Mouse (Mus musculus): ENCODE measurements around the gene Tfrc. TPM values are rescaled to one million over a fixed set of nuclear protein-coding genes. Genes with fewer than 3 reads are reported as not detected.

The Tfrc gene
- total and polyA plus RNA-seq, 3 experiments, result 190 to 840 (median 358) TPM

- TF ChIP-seq SIN3A (IDR thresholded peaks at IDR 0.05; ENCODE audit: low read length), result no peak
- TF ChIP-seq RCOR1 (conservative IDR thresholded peaks at IDR 0.05; ENCODE audit: low read depth, low read length), result no peak
- no peak for TF ChIP-seq ZMIZ1 (IDR thresholded peaks at IDR 0.05; ENCODE audit: low read depth, low read length)
- TF ChIP-seq MAZ (IDR thresholded peaks at IDR 0.05; ENCODE audit: low read depth, low read length), result no peak
- TF ChIP-seq E2F4 (IDR thresholded peaks at IDR 0.05; ENCODE audit: insufficient replicate concordance, low read depth, low read length), result no peak
- no peak for TF ChIP-seq BHLHE40 (IDR thresholded peaks at IDR 0.05; ENCODE audit: low read depth, low read length)
- no peak for TF ChIP-seq NRF1 (IDR thresholded peaks at IDR 0.05; ENCODE audit: low read depth, low read length)
- TF ChIP-seq TBP (conservative IDR thresholded peaks at IDR 0.05; ENCODE audit: low read depth, low read length), result no peak
- no peak for TF ChIP-seq CTCF (conservative IDR thresholded peaks at IDR 0.05 in 1 of 2, IDR thresholded peaks at IDR 0.05 in 1 of 2; ENCODE audit: low read depth in 2 of 2, low read length in 2 of 2)
- no peak for TF ChIP-seq KAT2A (IDR thresholded peaks at IDR 0.05; ENCODE audit: insufficient replicate concordance, low read length)
- TF ChIP-seq MAFK (IDR thresholded peaks at IDR 0.05; ENCODE audit: insufficient replicate concordance, low read length), result no peak
- TF ChIP-seq HCFC1 (IDR thresholded peaks at IDR 0.05; ENCODE audit: low read depth, low read length), result no peak
- Histone ChIP-seq H3K9me3 (replicated peaks; ENCODE audit: low read length) (no peaks in the 10 kb centered on the region), H3K27me3 (replicated peaks) (no peaks in the 10 kb centered on the region), H3K27ac (ENCODE audit: insufficient read depth, low read depth) (no peak overlapping the region), H3K4me3 (replicated peaks in 1 of 3; ENCODE audit: low read depth in 2 of 3, low read length in 2 of 3, poor library complexity in 1 of 3) (no peak overlapping the region), H3K9ac (ENCODE audit: insufficient read depth, low read depth) (no peak overlapping the region), H3K4me1 (ENCODE audit: control insufficient read depth in 1 of 2, insufficient read depth in 2 of 2) (peaks cover 0 to 11% of the 10 kb centered on the region in 2 experiments; a peak in 2 of 4 replicates), H3K4me2 (ENCODE audit: insufficient read depth, low read depth, poor library complexity, severe bottlenecking) (no peak overlapping the region), H3K79me2 (replicated peaks; ENCODE audit: control insufficient read depth, extremely low read depth, insufficient read depth, poor library complexity, severe bottlenecking) (no peaks in the 10 kb centered on the region), H3K36me3 (replicated peaks in 1 of 2; ENCODE audit: control insufficient read depth in 1 of 2, insufficient read depth in 1 of 2, low read length in 1 of 2) (no peaks in the 10 kb centered on the region)
- DNase-seq (ENCODE audit: extremely low read depth), result no peak
- in situ Hi-C loops (cut with MboI; ENCODE audit: low pct_ligation_motif_present, low pct_unique_long_range_greater_than_20kb, low sequenced_read_pairs) (loop anchor here (5.0 kb wide), 1 partner anchor 37 kb away; the partner anchor contains the start of gene Tfrc), dilution Hi-C loops (cut with MboI; ENCODE audit: extremely low pct_ligation_motif_present, extremely low pct_unique_long_range_greater_than_20kb, low sequenced_read_pairs) (no loop called here)
These were observed 38.7 kb upstream of the Tfrc start for GRCm38 (mm10) chr16:32570042-32570441.

GRCm38 (mm10) chr16:32572528-32572927 is 36.2 kb upstream of the Tfrc start:
- TF ChIP-seq EP300 (IDR thresholded peaks at IDR 0.05; ENCODE audit: low read length) (peak; percentile 21; the same call in 1 of the 2 replicates), MAX (IDR thresholded peaks at IDR 0.05; ENCODE audit: low read length) (no peak)

GRCm38 (mm10) chr16:32586482-32586881 is 22.2 kb upstream of the Tfrc start:
- H3K4me2 ChIP-seq (ENCODE audit: insufficient read depth, low read depth, poor library complexity, severe bottlenecking), result no peak overlapping the region
- H3K27me3 ChIP-seq (replicated peaks), result no peaks in the 10 kb centered on the region
- H3K79me2 ChIP-seq (replicated peaks; ENCODE audit: control insufficient read depth, extremely low read depth, insufficient read depth, poor library complexity, severe bottlenecking), result no peaks in the 10 kb centered on the region
- H3K27ac ChIP-seq (ENCODE audit: insufficient read depth, low read depth), result no peak overlapping the region
- DNase-seq (ENCODE audit: extremely low read depth), result no peak
- in situ Hi-C loops (cut with MboI; ENCODE audit: low pct_ligation_motif_present, low pct_unique_long_range_greater_than_20kb, low sequenced_read_pairs), result no loop called here
- no peaks in the 10 kb centered on the region for H3K9me3 ChIP-seq (replicated peaks; ENCODE audit: low read length)
- H3K36me3 ChIP-seq (replicated peaks in 1 of 2; ENCODE audit: control insufficient read depth in 1 of 2, insufficient read depth in 1 of 2, low read length in 1 of 2), result no peaks in the 10 kb centered on the region
- H3K4me1 ChIP-seq (ENCODE audit: control insufficient read depth in 1 of 2, insufficient read depth in 2 of 2), result no peaks in the 10 kb centered on the region
- dilution Hi-C loops (cut with MboI; ENCODE audit: extremely low pct_ligation_motif_present, extremely low pct_unique_long_range_greater_than_20kb, low sequenced_read_pairs), result no loop called here
- no peak overlapping the region for H3K4me3 ChIP-seq (replicated peaks in 1 of 3; ENCODE audit: low read depth in 2 of 3, low read length in 2 of 3, poor library complexity in 1 of 3)
- H3K9ac ChIP-seq (ENCODE audit: insufficient read depth, low read depth), result no peak overlapping the region
- TF ChIP-seq SIN3A (IDR thresholded peaks at IDR 0.05; ENCODE audit: low read length) (no peak), POLR2AphosphoS2 (IDR thresholded peaks at IDR 0.05; ENCODE audit: low read depth, low read length) (no peak), CTCF (conservative IDR thresholded peaks at IDR 0.05 in 1 of 2, IDR thresholded peaks at IDR 0.05 in 1 of 2; ENCODE audit: low read depth in 2 of 2, low read length in 2 of 2) (no peak), USF2 (conservative IDR thresholded peaks at IDR 0.05; ENCODE audit: low read depth, low read length) (no peak), JUND (conservative IDR thresholded peaks at IDR 0.05; ENCODE audit: low read depth, low read length) (no peak), TCF12 (IDR thresholded peaks at IDR 0.05; ENCODE audit: low read depth, low read length) (no peak), ELF1 (IDR thresholded peaks at IDR 0.05; ENCODE audit: low read depth, low read length) (no peak), ZC3H11A (IDR thresholded peaks at IDR 0.05; ENCODE audit: low read depth, low read length) (no peak), MYC (IDR thresholded peaks at IDR 0.05; ENCODE audit: low read depth, low read length) (no peak), POLR2A (IDR thresholded peaks at IDR 0.05; ENCODE audit: low read depth, low read length) (no peak), CHD1 (IDR thresholded peaks at IDR 0.05; ENCODE audit: low read depth, low read length) (no peak), NRF1 (IDR thresholded peaks at IDR 0.05; ENCODE audit: low read depth, low read length) (no peak)

More at GRCm38 (mm10) chr16:32572528-32572927, 36.2 kb upstream of the Tfrc start:
- H3K4me3 ChIP-seq (replicated peaks in 1 of 3; ENCODE audit: low read depth in 2 of 3, low read length in 2 of 3, poor library complexity in 1 of 3), result no peak overlapping the region
- peak overlapping the region; percentile 39 for H3K4me2 ChIP-seq (ENCODE audit: insufficient read depth, low read depth, poor library complexity, severe bottlenecking)
- dilution Hi-C loops (cut with MboI; ENCODE audit: extremely low pct_ligation_motif_present, extremely low pct_unique_long_range_greater_than_20kb, low sequenced_read_pairs) (no loop called here), in situ Hi-C loops (cut with MboI; ENCODE audit: low pct_ligation_motif_present, low pct_unique_long_range_greater_than_20kb, low sequenced_read_pairs) (loop anchor here (5.0 kb wide), 1 partner anchor 35 kb away; the partner anchor contains the start of gene Tfrc)
- no peak overlapping the region for H3K27ac ChIP-seq (ENCODE audit: insufficient read depth, low read depth)
- no peaks in the 10 kb centered on the region for H3K27me3 ChIP-seq (replicated peaks)
- no peaks in the 10 kb centered on the region for H3K36me3 ChIP-seq (replicated peaks in 1 of 2; ENCODE audit: control insufficient read depth in 1 of 2, insufficient read depth in 1 of 2, low read length in 1 of 2)
- no peaks in the 10 kb centered on the region for H3K9me3 ChIP-seq (replicated peaks; ENCODE audit: low read length)
- DNase-seq (ENCODE audit: extremely low read depth), result peak; percentile 50
- no peaks in the 10 kb centered on the region for H3K79me2 ChIP-seq (replicated peaks; ENCODE audit: control insufficient read depth, extremely low read depth, insufficient read depth, poor library complexity, severe bottlenecking)
- peaks cover 0 to 5% of the 10 kb centered on the region in 2 experiments; a peak in 2 of 4 replicates for H3K4me1 ChIP-seq (ENCODE audit: control insufficient read depth in 1 of 2, insufficient read depth in 2 of 2)
- no peak overlapping the region; the same call in 1 of the 2 replicates for H3K9ac ChIP-seq (ENCODE audit: insufficient read depth, low read depth)
